Mouse (Mus musculus): ENCODE results near the gene Ywhag. TPM values are rescaled to one million over a fixed set of nuclear protein-coding genes. Genes with fewer than 3 reads are reported as not detected.

The Ywhag gene
- polyA plus RNA-seq, 1 experiment: 58.1 TPM

DNA sequence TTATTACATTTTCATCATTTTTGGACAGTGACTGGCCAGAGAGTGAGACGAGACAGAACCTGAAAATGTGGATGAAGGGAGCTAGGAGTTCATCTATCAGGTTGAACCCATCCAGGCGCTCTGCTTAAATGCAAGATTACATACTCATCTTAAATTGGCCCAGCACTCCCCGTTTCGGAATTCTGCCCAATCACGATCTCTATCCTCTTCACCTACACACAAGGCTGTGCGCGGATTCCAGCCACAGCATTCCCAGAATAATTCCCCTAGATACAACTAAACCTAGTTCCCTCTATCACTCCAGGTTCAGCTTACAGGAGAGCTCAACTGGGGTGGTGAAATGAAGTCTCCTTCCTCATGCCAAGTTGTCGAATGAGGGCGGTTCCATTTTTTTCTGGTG lies 2.9 kb downstream of the Ywhag start:
- no peak for TF ChIP-seq CTCF (IDR thresholded peaks at IDR 0.05; ENCODE audit: control insufficient read depth, insufficient read depth, low read length)
- no peak for TF ChIP-seq POLR2A (IDR thresholded peaks at IDR 0.05; ENCODE audit: borderline replicate concordance, control insufficient read depth, low read depth, low read length)
- Histone ChIP-seq H3K4me3 (replicated peaks; ENCODE audit: control insufficient read depth, low read depth, low read length) (no peak overlapping the region), H3K4me1 (ENCODE audit: control insufficient read depth, insufficient read depth, low read length) (peaks cover 5% of the 10 kb centered on the region; the same call in 1 of the 2 replicates), H3K27ac (ENCODE audit: control insufficient read depth, insufficient read depth, low read depth, low read length, poor library complexity) (no peak overlapping the region)
- WGBS: 83% methylated on average over 9 of the region's 9 CpGs

GRCm38 (mm10) chr5:135929685-135930424 lies 4.6 kb downstream of the Ywhag start:
- H3K4me1 ChIP-seq (ENCODE audit: control insufficient read depth, insufficient read depth, low read length): peaks cover 1% of the 10 kb centered on the region; the same call in 1 of the 2 replicates
- WGBS: 86% methylated on average over 6 of the region's 6 CpGs
- no peak overlapping the region for H3K4me3 ChIP-seq (replicated peaks; ENCODE audit: control insufficient read depth, low read depth, low read length)
- no peak for TF ChIP-seq POLR2A (IDR thresholded peaks at IDR 0.05; ENCODE audit: borderline replicate concordance, control insufficient read depth, low read depth, low read length)
- no peak for TF ChIP-seq CTCF (IDR thresholded peaks at IDR 0.05; ENCODE audit: control insufficient read depth, insufficient read depth, low read length)
- no peak overlapping the region for H3K27ac ChIP-seq (ENCODE audit: control insufficient read depth, insufficient read depth, low read depth, low read length, poor library complexity)

DNA sequence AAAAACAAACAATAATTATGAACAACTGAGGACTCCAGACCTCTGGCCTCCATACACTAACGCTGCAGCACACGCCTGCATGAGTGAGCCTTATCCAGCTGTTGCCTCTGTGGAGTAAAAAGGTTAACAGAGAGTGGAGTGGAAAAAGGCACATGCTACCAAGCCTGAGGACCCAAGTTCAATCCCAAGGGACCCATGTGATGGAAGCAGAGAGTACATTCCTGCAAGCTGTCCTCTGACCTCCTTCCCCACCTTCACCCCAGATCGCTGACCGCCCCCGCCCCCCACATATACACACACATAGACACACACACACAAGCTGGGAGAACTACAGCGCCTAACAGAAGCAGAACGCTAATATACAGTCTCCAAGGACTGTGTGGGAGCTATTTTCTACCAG lies 10.5 kb downstream of the Ywhag start:
- Histone ChIP-seq H3K4me1 (ENCODE audit: control insufficient read depth, insufficient read depth, low read length) (no peaks in the 10 kb centered on the region), H3K27ac (ENCODE audit: control insufficient read depth, insufficient read depth, low read depth, low read length, poor library complexity) (no peak overlapping the region), H3K4me3 (replicated peaks; ENCODE audit: control insufficient read depth, low read depth, low read length) (no peak overlapping the region)
- TF ChIP-seq POLR2A (IDR thresholded peaks at IDR 0.05; ENCODE audit: borderline replicate concordance, control insufficient read depth, low read depth, low read length) (no peak), CTCF (IDR thresholded peaks at IDR 0.05; ENCODE audit: control insufficient read depth, insufficient read depth, low read length) (no peak)
- WGBS: 93% methylated on average over 7 of the region's 7 CpGs

- H3K27ac ChIP-seq (ENCODE audit: control insufficient read depth, insufficient read depth, low read depth, low read length, poor library complexity): no peak overlapping the region
- H3K4me1 ChIP-seq (ENCODE audit: control insufficient read depth, insufficient read depth, low read length): no peaks in the 10 kb centered on the region; the same call in none of the 2 replicates
- no peak for TF ChIP-seq CTCF (IDR thresholded peaks at IDR 0.05; ENCODE audit: control insufficient read depth, insufficient read depth, low read length)
- no peak for TF ChIP-seq POLR2A (IDR thresholded peaks at IDR 0.05; ENCODE audit: borderline replicate concordance, control insufficient read depth, low read depth, low read length)
- no peak overlapping the region for H3K4me3 ChIP-seq (replicated peaks; ENCODE audit: control insufficient read depth, low read depth, low read length)
- WGBS: 76% methylated on average over 3 of the region's 3 CpGs
These were observed 14.5 kb downstream of the Ywhag start for GRCm38 (mm10) chr5:135919902-135920301.

DNA sequence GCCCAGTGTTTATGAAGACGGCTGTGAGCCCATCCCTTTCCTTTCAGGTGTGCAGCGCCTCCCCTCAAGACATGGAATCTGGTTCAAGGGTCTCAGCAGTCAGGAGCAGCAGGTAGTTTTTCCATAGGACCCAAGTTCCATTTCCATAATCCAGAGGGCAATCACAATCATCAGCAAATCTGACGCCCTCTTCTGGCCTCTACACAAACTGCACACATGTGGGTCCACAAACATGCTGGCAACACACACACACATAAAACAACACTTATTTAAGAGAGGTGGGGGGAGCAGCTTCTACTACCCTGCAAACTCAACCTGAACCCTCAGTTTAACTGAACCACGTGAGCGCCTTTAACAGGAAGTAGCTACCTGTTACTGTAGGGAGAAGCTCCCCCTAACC lies 15.8 kb downstream of the Ywhag start:
- H3K27ac ChIP-seq (ENCODE audit: control insufficient read depth, insufficient read depth, low read depth, low read length, poor library complexity): no peak overlapping the region
- H3K4me1 ChIP-seq (ENCODE audit: control insufficient read depth, insufficient read depth, low read length): no peaks in the 10 kb centered on the region; the same call in none of the 2 replicates
- H3K4me3 ChIP-seq (replicated peaks; ENCODE audit: control insufficient read depth, low read depth, low read length): no peak overlapping the region
- 92% methylated on average over 5 of the region's 5 CpGs for WGBS
- TF ChIP-seq POLR2A (IDR thresholded peaks at IDR 0.05; ENCODE audit: borderline replicate concordance, control insufficient read depth, low read depth, low read length) (no peak), CTCF (IDR thresholded peaks at IDR 0.05; ENCODE audit: control insufficient read depth, insufficient read depth, low read length) (no peak)

- H3K4me1 ChIP-seq (ENCODE audit: control insufficient read depth, insufficient read depth, low read length): no peaks in the 10 kb centered on the region; the same call in none of the 2 replicates
These were observed 16.4 kb downstream of the Ywhag start for GRCm38 (mm10) chr5:135918059-135918437.

DNA sequence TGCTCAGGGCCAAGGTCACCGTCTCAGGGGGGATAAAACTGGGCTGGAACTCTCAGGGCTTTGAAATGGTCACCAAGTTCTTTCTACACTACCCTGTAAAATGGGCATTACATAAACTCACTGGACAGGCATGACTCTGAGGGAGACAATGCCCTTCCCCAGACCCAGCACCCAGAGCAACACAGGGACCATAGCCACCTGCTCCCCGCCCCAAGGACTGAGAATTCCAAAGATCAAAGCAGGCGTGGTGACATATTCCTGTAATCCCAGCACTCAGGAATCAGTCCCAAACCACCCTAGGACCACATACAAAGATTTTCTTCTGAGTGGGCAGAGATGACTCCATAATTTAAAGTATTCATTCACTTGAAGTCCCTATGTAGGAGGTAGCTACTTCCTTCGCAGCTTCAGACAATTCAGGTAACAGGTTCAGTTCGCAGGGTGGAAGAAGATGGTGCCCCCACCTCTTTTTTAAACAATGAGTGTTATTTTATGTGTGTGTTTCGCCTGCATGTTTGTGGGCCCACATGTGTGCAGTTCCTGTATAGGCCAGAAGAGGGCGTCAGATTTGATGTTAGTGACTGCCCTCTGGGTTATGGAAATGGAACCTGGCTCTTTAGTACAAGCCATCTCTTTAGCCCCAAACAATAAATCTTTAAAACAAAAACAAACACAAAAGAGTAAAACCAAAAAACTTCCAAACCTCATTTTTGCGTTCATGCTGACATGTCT lies 16.9 kb downstream of the Ywhag start:
- Histone ChIP-seq H3K27ac (ENCODE audit: control insufficient read depth, insufficient read depth, low read depth, low read length, poor library complexity) (no peak overlapping the region), H3K4me3 (replicated peaks; ENCODE audit: control insufficient read depth, low read depth, low read length) (no peak overlapping the region), H3K4me1 (ENCODE audit: control insufficient read depth, insufficient read depth, low read length) (no peaks in the 10 kb centered on the region; the same call in none of the 2 replicates)
- TF ChIP-seq POLR2A (IDR thresholded peaks at IDR 0.05; ENCODE audit: borderline replicate concordance, control insufficient read depth, low read depth, low read length) (no peak), CTCF (IDR thresholded peaks at IDR 0.05; ENCODE audit: control insufficient read depth, insufficient read depth, low read length) (no peak)
- 89% methylated on average over 8 of the region's 8 CpGs for WGBS

More at GRCm38 (mm10) chr5:135918059-135918437, 16.4 kb downstream of the Ywhag start:
- Histone ChIP-seq H3K4me3 (replicated peaks; ENCODE audit: control insufficient read depth, low read depth, low read length) (no peak overlapping the region), H3K27ac (ENCODE audit: control insufficient read depth, insufficient read depth, low read depth, low read length, poor library complexity) (no peak overlapping the region)
- 83% methylated on average over 5 of the region's 5 CpGs for WGBS
- TF ChIP-seq POLR2A (IDR thresholded peaks at IDR 0.05; ENCODE audit: borderline replicate concordance, control insufficient read depth, low read depth, low read length) (no peak), CTCF (IDR thresholded peaks at IDR 0.05; ENCODE audit: control insufficient read depth, insufficient read depth, low read length) (no peak)

DNA sequence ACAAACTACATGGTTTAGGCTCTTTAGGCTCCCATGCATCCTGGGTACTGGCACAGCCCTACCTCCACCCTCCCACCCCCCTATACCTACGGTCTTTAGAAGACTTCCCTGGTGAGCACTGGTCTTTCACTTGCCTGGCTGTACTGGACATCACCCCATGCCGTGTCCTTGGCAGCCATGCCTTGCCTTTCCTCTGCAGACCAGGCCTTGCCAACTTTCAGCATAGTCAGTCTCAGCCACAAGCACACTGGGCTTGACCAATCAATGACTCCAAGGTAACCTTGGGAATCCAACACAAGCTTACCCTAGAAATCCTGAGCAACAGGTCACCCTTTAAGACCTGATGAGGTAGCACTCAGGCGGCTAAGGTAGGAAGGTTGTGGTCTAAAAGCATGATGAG lies 17.8 kb downstream of the Ywhag start:
- TF ChIP-seq CTCF (IDR thresholded peaks at IDR 0.05; ENCODE audit: control insufficient read depth, insufficient read depth, low read length): no peak
- no peak for TF ChIP-seq POLR2A (IDR thresholded peaks at IDR 0.05; ENCODE audit: borderline replicate concordance, control insufficient read depth, low read depth, low read length)
- H3K4me1 ChIP-seq (ENCODE audit: control insufficient read depth, insufficient read depth, low read length): peaks cover 2% of the 10 kb centered on the region
- H3K27ac ChIP-seq (ENCODE audit: control insufficient read depth, insufficient read depth, low read depth, low read length, poor library complexity): no peak overlapping the region
- WGBS: 81% methylated on average over 3 of the region's 3 CpGs
- no peak overlapping the region for H3K4me3 ChIP-seq (replicated peaks; ENCODE audit: control insufficient read depth, low read depth, low read length)
